Mouse (Mus musculus): ENCODE data around the gene Mmachc. TPM values are rescaled to one million over a fixed set of nuclear protein-coding genes. Genes with fewer than 3 reads are reported as not detected.

Gene Mmachc
- total and polyA plus RNA-seq, 3 experiments: 10.0 to 32.1 (median 15.4) TPM

DNA sequence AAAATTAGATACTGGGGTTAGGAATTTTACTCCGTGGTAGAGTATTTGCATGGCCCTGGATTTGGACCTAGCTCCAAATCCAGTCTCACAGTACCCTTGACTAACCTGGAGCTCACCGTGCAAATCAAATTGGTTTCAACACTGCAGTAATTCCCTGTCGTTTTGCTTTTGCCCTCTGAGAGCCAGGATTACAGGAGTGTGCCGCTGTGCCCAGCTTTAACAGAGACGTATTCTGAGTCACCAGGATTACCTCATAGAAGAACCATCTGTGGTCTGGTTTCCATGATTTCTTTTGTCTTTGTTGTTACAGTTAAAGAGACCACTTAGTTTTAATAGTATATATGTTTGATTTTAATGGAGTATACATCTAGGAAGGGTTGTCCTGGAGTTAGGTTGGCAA lies 29.1 kb downstream of the Mmachc start:
- DNase-seq (ENCODE audit: extremely low read depth): no peak
- H3K27me3 ChIP-seq (replicated peaks): no peaks in the 10 kb centered on the region
- no peak overlapping the region for H3K4me3 ChIP-seq (replicated peaks in 1 of 3; ENCODE audit: low read depth in 2 of 3, low read length in 2 of 3, poor library complexity in 1 of 3)
- H3K4me1 ChIP-seq (ENCODE audit: control insufficient read depth in 1 of 2, insufficient read depth in 2 of 2): peaks cover 7 to 35% of the 10 kb centered on the region in 2 experiments; a peak in 3 of 4 replicates
- no peaks in the 10 kb centered on the region for H3K9me3 ChIP-seq (replicated peaks; ENCODE audit: low read length)
- no peaks in the 10 kb centered on the region for H3K79me2 ChIP-seq (replicated peaks; ENCODE audit: control insufficient read depth, extremely low read depth, insufficient read depth, poor library complexity, severe bottlenecking)
- no peak overlapping the region for H3K9ac ChIP-seq (ENCODE audit: insufficient read depth, low read depth)
- H3K27ac ChIP-seq (ENCODE audit: insufficient read depth, low read depth): no peak overlapping the region
- H3K36me3 ChIP-seq (replicated peaks in 1 of 2; ENCODE audit: control insufficient read depth in 1 of 2, insufficient read depth in 1 of 2, low read length in 1 of 2): no peaks in the 10 kb centered on the region
- dilution Hi-C loops (cut with MboI; ENCODE audit: extremely low pct_ligation_motif_present, extremely low pct_unique_long_range_greater_than_20kb, low sequenced_read_pairs): no loop called here
- in situ Hi-C loops (cut with MboI; ENCODE audit: low pct_ligation_motif_present, low pct_unique_long_range_greater_than_20kb, low sequenced_read_pairs): no loop called here
- no peak overlapping the region for H3K4me2 ChIP-seq (ENCODE audit: insufficient read depth, low read depth, poor library complexity, severe bottlenecking)
- TF ChIP-seq MXI1 (IDR thresholded peaks at IDR 0.05; ENCODE audit: low read depth, low read length) (no peak), POLR2AphosphoS2 (IDR thresholded peaks at IDR 0.05; ENCODE audit: low read depth, low read length) (no peak), BHLHE40 (IDR thresholded peaks at IDR 0.05; ENCODE audit: low read depth, low read length) (no peak), NELFE (IDR thresholded peaks at IDR 0.05; ENCODE audit: low read depth, low read length) (no peak), GABPA (IDR thresholded peaks at IDR 0.05; ENCODE audit: insufficient replicate concordance, low read depth, low read length) (no peak), EP300 (IDR thresholded peaks at IDR 0.05; ENCODE audit: low read length) (no peak), MAFK (IDR thresholded peaks at IDR 0.05; ENCODE audit: insufficient replicate concordance, low read length) (no peak), SIN3A (IDR thresholded peaks at IDR 0.05; ENCODE audit: low read length) (no peak), ZKSCAN1 (IDR thresholded peaks at IDR 0.05; ENCODE audit: borderline replicate concordance, low read depth, low read length) (no peak), TCF12 (IDR thresholded peaks at IDR 0.05; ENCODE audit: low read depth, low read length) (no peak), MAX (IDR thresholded peaks at IDR 0.05; ENCODE audit: low read length) (no peak), NRF1 (IDR thresholded peaks at IDR 0.05; ENCODE audit: low read depth, low read length) (no peak), E2F4 (IDR thresholded peaks at IDR 0.05; ENCODE audit: insufficient replicate concordance, low read depth, low read length) (no peak), JUN (IDR thresholded peaks at IDR 0.05; ENCODE audit: insufficient read depth, low read depth, low read length) (no peak), ZC3H11A (IDR thresholded peaks at IDR 0.05; ENCODE audit: low read depth, low read length) (no peak), JUND (conservative IDR thresholded peaks at IDR 0.05; ENCODE audit: low read depth, low read length) (no peak), HCFC1 (IDR thresholded peaks at IDR 0.05; ENCODE audit: low read depth, low read length) (no peak), MAZ (IDR thresholded peaks at IDR 0.05; ENCODE audit: low read depth, low read length) (no peak), USF2 (conservative IDR thresholded peaks at IDR 0.05; ENCODE audit: low read depth, low read length) (no peak), ETS1 (conservative IDR thresholded peaks at IDR 0.05; ENCODE audit: low read depth, low read length) (no peak)

DNA sequence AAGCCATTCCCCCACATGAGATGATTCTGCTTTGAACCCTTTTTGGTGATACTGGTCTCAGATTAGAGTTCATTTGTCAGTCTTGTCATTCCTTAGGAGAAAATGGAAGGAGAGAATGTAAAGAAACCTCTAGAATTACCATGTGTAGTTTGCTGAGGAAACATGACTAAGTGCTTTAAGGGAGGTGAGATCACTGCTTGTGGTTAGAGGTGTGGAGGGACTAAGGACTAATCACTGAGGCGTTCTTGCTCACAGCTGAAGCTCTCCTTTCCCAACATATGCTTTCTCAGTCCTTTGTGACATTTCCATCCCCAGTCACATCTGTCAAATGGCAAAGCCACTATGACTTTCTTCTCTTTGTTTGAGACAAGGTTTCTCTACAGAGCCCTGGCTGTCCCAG lies 30.4 kb downstream of the Mmachc start:
- H3K9me3 ChIP-seq (replicated peaks; ENCODE audit: low read length): no peaks in the 10 kb centered on the region
- no peak overlapping the region for H3K4me2 ChIP-seq (ENCODE audit: insufficient read depth, low read depth, poor library complexity, severe bottlenecking)
- H3K79me2 ChIP-seq (replicated peaks; ENCODE audit: control insufficient read depth, extremely low read depth, insufficient read depth, poor library complexity, severe bottlenecking): no peaks in the 10 kb centered on the region
- H3K9ac ChIP-seq (ENCODE audit: insufficient read depth, low read depth): no peak overlapping the region
- H3K27me3 ChIP-seq (replicated peaks): no peaks in the 10 kb centered on the region
- peak; percentile 21; the same call in 1 of the 2 replicates for TF ChIP-seq ETS1 (conservative IDR thresholded peaks at IDR 0.05; ENCODE audit: low read depth, low read length)
- no peak for TF ChIP-seq RAD21 (IDR thresholded peaks at IDR 0.05; ENCODE audit: low read depth, low read length)
- no peak for TF ChIP-seq POLR2A (IDR thresholded peaks at IDR 0.05; ENCODE audit: low read depth, low read length)
- in situ Hi-C loops (cut with MboI; ENCODE audit: low pct_ligation_motif_present, low pct_unique_long_range_greater_than_20kb, low sequenced_read_pairs) (no loop called here), dilution Hi-C loops (cut with MboI; ENCODE audit: extremely low pct_ligation_motif_present, extremely low pct_unique_long_range_greater_than_20kb, low sequenced_read_pairs) (no loop called here)
- H3K4me1 ChIP-seq (ENCODE audit: control insufficient read depth in 1 of 2, insufficient read depth in 2 of 2): peaks cover 7 to 33% of the 10 kb centered on the region in 2 experiments; a peak in 3 of 4 replicates
- no peak overlapping the region for H3K27ac ChIP-seq (ENCODE audit: insufficient read depth, low read depth)
- no peak for DNase-seq (ENCODE audit: extremely low read depth)
- no peak overlapping the region for H3K4me3 ChIP-seq (replicated peaks in 1 of 3; ENCODE audit: low read depth in 2 of 3, low read length in 2 of 3, poor library complexity in 1 of 3)
- no peaks in the 10 kb centered on the region for H3K36me3 ChIP-seq (replicated peaks in 1 of 2; ENCODE audit: control insufficient read depth in 1 of 2, insufficient read depth in 1 of 2, low read length in 1 of 2)

Data from CH12.LX (cell line).